In genomic region chr1:137654171-137654570, GRCm38 (mm10) we compare ENCODE assay signal across 17 mouse cellular contexts.
A peak's percentile ranks its signal among the peaks of the same experiment; 100 is the strongest.
DNase-seq lines count a peak whose midpoint lies in the region; ATAC-seq and TF ChIP-seq lines count a peak whose summit lies in the region.
"Had no signal": no experiment of that assay in that cellular context is flagged by ENCODE, and none has a peak within 500 bp of the region (broad histone marks: within the 10 kb centered on the region; RNA-seq: fewer than 3 reads in every experiment).

No protein-coding gene starts in this region.

- WGBS in forebrain, embryonic 12.5 days, result 27% methylated on average over 4 of the region's 4 CpGs
- WGBS in forebrain, embryonic 11.5 days, result 44% methylated on average over 4 of the region's 4 CpGs
- WGBS in heart, embryonic 16.5 days, result 43% methylated on average over 4 of the region's 4 CpGs
- WGBS in lung, postnatal 0 days, result 20% methylated on average over 4 of the region's 4 CpGs
- 40% methylated on average over 4 of the region's 4 CpGs for WGBS in lung, adult 2 months

- no peaks in the 10 kb centered on the region for H3K27me3 ChIP-seq in forebrain, embryonic 12.5 days
- H3K27me3 ChIP-seq in forebrain, embryonic 11.5 days (ENCODE audit: control insufficient read depth, insufficient read depth, low read length), result no peaks in the 10 kb centered on the region
- H3K27me3 ChIP-seq in heart, embryonic 16.5 days (ENCODE audit: control insufficient read depth, insufficient read depth, low read length), result no peaks in the 10 kb centered on the region
- H3K27me3 ChIP-seq in lung, postnatal 0 days (replicated peaks; ENCODE audit: insufficient read depth, low read length), result no peaks in the 10 kb centered on the region
- H3K27me3 ChIP-seq: forebrain, embryonic 13.5 days; hindbrain, embryonic 13.5 days; midbrain, embryonic 13.5 days; neural tube, embryonic 13.5 days had no signal

- H3K27ac ChIP-seq in forebrain, embryonic 12.5 days, result peak overlapping the region; percentile 63
- no peak overlapping the region for H3K27ac ChIP-seq in forebrain, embryonic 11.5 days (ENCODE audit: low read depth, low read length)
- H3K27ac ChIP-seq in heart, embryonic 16.5 days (ENCODE audit: low read length), result peak overlapping the region; percentile 48
- H3K27ac ChIP-seq in lung, postnatal 0 days (ENCODE audit: low read length), result no peak overlapping the region
- H3K27ac ChIP-seq: hindbrain, embryonic 13.5 days; midbrain, embryonic 13.5 days; neural tube, embryonic 13.5 days had no signal

- H3K36me3 ChIP-seq in forebrain, embryonic 12.5 days (replicated peaks), result no peaks in the 10 kb centered on the region
- H3K36me3 ChIP-seq in forebrain, embryonic 11.5 days (ENCODE audit: control insufficient read depth, insufficient read depth, low read length), result no peaks in the 10 kb centered on the region
- no peaks in the 10 kb centered on the region for H3K36me3 ChIP-seq in heart, embryonic 16.5 days (ENCODE audit: control insufficient read depth, insufficient read depth)
- no peaks in the 10 kb centered on the region for H3K36me3 ChIP-seq in lung, postnatal 0 days (ENCODE audit: insufficient read depth, low read length)
- H3K36me3 ChIP-seq: G1E; hindbrain, embryonic 13.5 days; midbrain, embryonic 13.5 days; neural tube, embryonic 13.5 days had no signal

- H3K4me1 ChIP-seq in forebrain, embryonic 12.5 days, result peaks cover 17% of the 10 kb centered on the region
- H3K4me1 ChIP-seq in forebrain, embryonic 11.5 days (replicated peaks; ENCODE audit: control insufficient read depth, insufficient read depth, low read length), result 0 out of 2 replicates have a peak, but pooled peaks cover 5% of the 10 kb centered on the region
- peaks cover 27% of the 10 kb centered on the region for H3K4me1 ChIP-seq in heart, embryonic 16.5 days (ENCODE audit: control insufficient read depth, insufficient read depth, low read length)
- no peaks in the 10 kb centered on the region for H3K4me1 ChIP-seq in lung, postnatal 0 days (ENCODE audit: insufficient read depth, low read depth, low read length)
- H3K4me1 ChIP-seq in lung, adult 2 months (ENCODE audit: control insufficient read depth, insufficient read depth, low read length), result no peaks in the 10 kb centered on the region

- no peak overlapping the region for H3K4me3 ChIP-seq in forebrain, embryonic 12.5 days (replicated peaks)
- no peak overlapping the region for H3K4me3 ChIP-seq in forebrain, embryonic 11.5 days (ENCODE audit: low read depth, low read length)
- no peak overlapping the region for H3K4me3 ChIP-seq in heart, embryonic 16.5 days (ENCODE audit: low read length)
- H3K4me3 ChIP-seq in lung, postnatal 0 days (ENCODE audit: low read depth, low read length), result no peak overlapping the region
- no peak overlapping the region for H3K4me3 ChIP-seq in lung, adult 2 months (replicated peaks; ENCODE audit: extremely low read depth, low read depth, low read length)
- H3K4me3 ChIP-seq: forebrain, embryonic 13.5 days; hindbrain, embryonic 13.5 days; midbrain, embryonic 13.5 days; neural tube, embryonic 13.5 days had no signal

- H3K9ac ChIP-seq in forebrain, embryonic 12.5 days, result no peak overlapping the region
- no peak overlapping the region for H3K9ac ChIP-seq in forebrain, embryonic 11.5 days (ENCODE audit: low read length)
- H3K9ac ChIP-seq in heart, embryonic 16.5 days (ENCODE audit: low read length), result no peak overlapping the region
- no peak overlapping the region for H3K9ac ChIP-seq in lung, postnatal 0 days (replicated peaks; ENCODE audit: low read depth)
- H3K9ac ChIP-seq: forebrain, embryonic 13.5 days; hindbrain, embryonic 13.5 days; midbrain, embryonic 13.5 days; neural tube, embryonic 13.5 days had no signal

- intact Hi-C loops in heart, postnatal 25 days (cut with DNase I), result loop anchor here (10.0 kb wide), 1 partner anchor 319 kb away; no protein-coding TSS in a partner anchor

- no peak for TF ChIP-seq EP300 in lung, postnatal 0 days (IDR thresholded peaks at IDR 0.05)

- no peaks in the 10 kb centered on the region for H3K9me3 ChIP-seq in forebrain, embryonic 12.5 days
- no peaks in the 10 kb centered on the region for H3K9me3 ChIP-seq in forebrain, embryonic 11.5 days (ENCODE audit: control insufficient read depth, low read length)
- H3K9me3 ChIP-seq in heart, embryonic 16.5 days (replicated peaks; ENCODE audit: control insufficient read depth, low read length), result no peaks in the 10 kb centered on the region
- H3K9me3 ChIP-seq in lung, postnatal 0 days (ENCODE audit: low read length), result no peaks in the 10 kb centered on the region
- H3K9me3 ChIP-seq: forebrain, embryonic 13.5 days; hindbrain, embryonic 13.5 days; midbrain, embryonic 13.5 days; neural tube, embryonic 13.5 days had no signal

- H3K4me2 ChIP-seq in forebrain, embryonic 12.5 days, result no peak overlapping the region
- H3K4me2 ChIP-seq in forebrain, embryonic 11.5 days (ENCODE audit: low read depth, low read length, severe bottlenecking), result no peak overlapping the region
- H3K4me2 ChIP-seq in heart, embryonic 16.5 days (ENCODE audit: low read depth, low read length), result no peak overlapping the region
- no peak overlapping the region for H3K4me2 ChIP-seq in lung, postnatal 0 days (replicated peaks; ENCODE audit: low read depth, low read length)
- H3K4me2 ChIP-seq: hindbrain, embryonic 13.5 days; midbrain, embryonic 13.5 days; neural tube, embryonic 13.5 days had no signal

- TF ChIP-seq POLR2A in lung, adult 2 months (IDR thresholded peaks at IDR 0.05; ENCODE audit: borderline replicate concordance, extremely low read depth, low read depth, low read length), result no peak

- no peak for ATAC-seq in forebrain, embryonic 12.5 days (ENCODE audit: low FRiP score)
- ATAC-seq in forebrain, embryonic 11.5 days (replicated peaks; ENCODE audit: low FRiP score), result no peak
- no peak for ATAC-seq in heart, embryonic 16.5 days (replicated peaks; ENCODE audit: extremely low read depth, insufficient read depth, low FRiP score)
- ATAC-seq in lung, postnatal 0 days, result no peak
- ATAC-seq: forebrain, embryonic 13.5 days; inflammation-experienced regulatory T-cells, adult 6 months; midbrain, embryonic 13.5 days had no signal

- TF ChIP-seq CTCF in lung, postnatal 0 days (IDR thresholded peaks at IDR 0.05), result no peak
- no peak for TF ChIP-seq CTCF in lung, adult 2 months (IDR thresholded peaks at IDR 0.05; ENCODE audit: insufficient read depth, low read length)

- no peak for DNase-seq in forebrain, embryonic 11.5 days (ENCODE audit: low spot score)
- no peak for DNase-seq in heart, postnatal 25 days (ENCODE audit: low spot score)
- DNase-seq in lung, postnatal 0 days (ENCODE audit: low spot score), result peak; percentile 52
- DNase-seq in lung, adult 2 months, result no peak
- no peak for DNase-seq in gastrocnemius, adult 18-20 months (ENCODE audit: low spot score)
- DNase-seq: cerebellum, adult 9-11 months; liver; right cerebral cortex, adult 18-20 months; thymus, postnatal 36 days had no signal

Comparison
In these comparisons a context has a peak if more than half of its experiments do, and no peak if none do; other contexts are left out.
1. H3K27ac ChIP-seq: peak in forebrain, embryonic 12.5 days (single experiment) and heart, embryonic 16.5 days (single experiment); none in forebrain, embryonic 11.5 days (single experiment) and lung, postnatal 0 days (single experiment).